Mouse (Mus musculus): ENCODE data around the gene Ddx42. TPM values are rescaled to one million over a fixed set of nuclear protein-coding genes. Genes with fewer than 3 reads are reported as not detected.

Gene Ddx42
- polyA plus RNA-seq, 1 experiment from 2014 or later: 62.9 TPM

DNA sequence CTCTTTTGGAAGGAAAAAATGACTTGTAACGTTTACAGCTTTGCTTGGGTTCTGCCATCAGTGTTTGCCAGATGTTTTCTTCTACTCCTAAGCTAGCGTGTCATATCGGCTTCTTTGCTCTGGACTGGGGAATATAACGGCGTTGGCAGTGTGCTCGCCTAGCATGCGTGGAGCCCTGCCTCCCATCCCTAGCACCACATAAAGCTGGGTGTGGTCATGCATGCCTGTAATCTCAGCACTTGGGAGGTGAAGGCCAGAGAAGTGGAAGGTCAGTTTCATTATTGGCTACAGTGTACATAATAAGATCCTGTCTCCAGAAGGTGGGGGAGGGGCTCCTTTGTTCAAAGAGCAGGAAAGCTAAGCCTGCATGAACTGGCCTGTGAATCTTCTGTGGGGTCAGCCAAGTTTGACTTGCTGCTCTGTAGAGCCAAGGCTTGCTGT lies 58.3 kb downstream of the Ddx42 start:
- no peak for ATAC-seq
- CTCF ChIA-PET: interaction anchor here (1.3 to 2.0 kb wide), 2 partner anchors 11 to 18 kb away, joined by 3 to 9 read pairs; no protein-coding TSS in a partner anchor
- POLR2A ChIA-PET: interaction anchor here (0.6 to 1.0 kb wide), 2 partner anchors 26 to 127 kb away, joined by 3 read pairs; no protein-coding TSS in a partner anchor
- TF ChIP-seq CTCF (IDR thresholded peaks at IDR 0.05): no peak
- peaks cover 3% of the 10 kb centered on the region for H3K27me3 ChIP-seq
- in situ Hi-C loops (cut with MboI; ENCODE audit: low pct_unique_long_range_greater_than_20kb): no loop called here
- no peak for DNase-seq (ENCODE audit: low read depth, low spot score)

- ChIA-PET POLR2A (no interaction called here), CTCF (interaction anchor here (0.8 to 2.0 kb wide), 9 partner anchors 11 to 57 kb away, joined by 3 to 9 read pairs (median 4); no protein-coding TSS in a partner anchor)
- peaks cover 3% of the 10 kb centered on the region for H3K27me3 ChIP-seq
- peak; percentile 89 for TF ChIP-seq CTCF (IDR thresholded peaks at IDR 0.05)
- DNase-seq (ENCODE audit: low read depth, low spot score) (peak; percentile 41), ATAC-seq (no peak)
- in situ Hi-C loops (cut with MboI; ENCODE audit: low pct_unique_long_range_greater_than_20kb): no loop called here
These were observed 59.7 kb downstream of the Ddx42 start, which contains the start of gene Tcam1 for GRCm38 (mm10) chr11:106276454-106276853. Tcam1 (plus strand) TSS chr11:106276672.

GRCm38 (mm10) chr11:106282452-106282851 lies 65.7 kb downstream of the Ddx42 start:
- no peak for TF ChIP-seq CTCF (IDR thresholded peaks at IDR 0.05)
- DNase-seq (ENCODE audit: low read depth, low spot score) (no peak), ATAC-seq (no peak)
- in situ Hi-C loops (cut with MboI; ENCODE audit: low pct_unique_long_range_greater_than_20kb): loop anchor here (5.0 kb wide), 1 partner anchor 45 kb away; no protein-coding TSS in a partner anchor
- ChIA-PET POLR2A (no interaction called here), CTCF (no interaction called here)
- peaks cover 3% of the 10 kb centered on the region for H3K27me3 ChIP-seq

GRCm38 (mm10) chr11:106283371-106283770 lies 66.6 kb downstream of the Ddx42 start:
- CTCF ChIA-PET: interaction anchor here (1.3 kb wide), 1 partner anchor 208 kb away, joined by 3 read pairs; no protein-coding TSS in a partner anchor

DNA sequence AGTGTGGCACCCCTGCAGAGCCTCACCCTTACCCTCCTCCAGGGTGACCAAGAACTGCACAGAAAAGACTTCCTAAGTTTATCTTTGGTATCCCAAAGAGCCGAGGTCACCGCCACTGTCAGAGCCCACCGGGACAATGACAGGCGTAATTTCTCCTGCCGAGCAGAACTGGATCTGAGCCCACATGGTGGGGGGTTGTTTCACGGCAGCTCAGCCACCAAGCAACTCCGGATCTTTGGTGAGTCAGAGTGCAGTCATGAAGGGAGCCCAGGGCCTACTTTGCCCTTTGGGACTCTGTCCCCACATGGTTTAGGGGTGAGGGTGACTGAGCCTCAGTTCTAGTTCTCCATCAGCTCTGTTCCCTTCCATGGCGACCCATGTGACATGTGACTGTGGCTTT lies 67.4 kb downstream of the Ddx42 start:
- DNase-seq (ENCODE audit: low read depth, low spot score) (no peak), ATAC-seq (no peak)
- ChIA-PET CTCF (interaction anchor here (1.3 kb wide), 1 partner anchor 207 kb away, joined by 3 read pairs; no protein-coding TSS in a partner anchor), POLR2A (no interaction called here)
- no peak for TF ChIP-seq CTCF (IDR thresholded peaks at IDR 0.05)
- in situ Hi-C loops (cut with MboI; ENCODE audit: low pct_unique_long_range_greater_than_20kb): loop anchor here (5.0 kb wide), 1 partner anchor 43 kb away; no protein-coding TSS in a partner anchor
- no peaks in the 10 kb centered on the region for H3K27me3 ChIP-seq

More at GRCm38 (mm10) chr11:106283371-106283770, 66.6 kb downstream of the Ddx42 start:
- in situ Hi-C loops (cut with MboI; ENCODE audit: low pct_unique_long_range_greater_than_20kb): loop anchor here (5.0 kb wide), 1 partner anchor 44 kb away; no protein-coding TSS in a partner anchor
- no peak for TF ChIP-seq CTCF (IDR thresholded peaks at IDR 0.05)
- DNase-seq (ENCODE audit: low read depth, low spot score) (no peak), ATAC-seq (no peak)
- H3K27me3 ChIP-seq: no peaks in the 10 kb centered on the region
- POLR2A ChIA-PET: no interaction called here

- ATAC-seq (no peak), DNase-seq (ENCODE audit: low read depth, low spot score) (no peak)
- no peak for TF ChIP-seq CTCF (IDR thresholded peaks at IDR 0.05)
- H3K27me3 ChIP-seq: no peaks in the 10 kb centered on the region
- ChIA-PET POLR2A (interaction anchor here (0.7 kb wide), 1 partner anchor 67 kb away, joined by 3 read pairs; no protein-coding TSS in a partner anchor), CTCF (interaction anchor here (1.4 kb wide), 1 partner anchor 11 kb away, joined by 3 read pairs; no protein-coding TSS in a partner anchor)
- in situ Hi-C loops (cut with MboI; ENCODE audit: low pct_unique_long_range_greater_than_20kb): no loop called here
These were observed 69.5 kb downstream of the Ddx42 start for GRCm38 (mm10) chr11:106286206-106286605.

GRCm38 (mm10) chr11:106286987-106287386 lies 70.3 kb downstream of the Ddx42 start:
- no peak for TF ChIP-seq CTCF (IDR thresholded peaks at IDR 0.05)
- ATAC-seq (no peak), DNase-seq (ENCODE audit: low read depth, low spot score) (no peak)
- CTCF ChIA-PET: no interaction called here
- no peaks in the 10 kb centered on the region for H3K27me3 ChIP-seq
- POLR2A ChIA-PET: no interaction called here
- in situ Hi-C loops (cut with MboI; ENCODE audit: low pct_unique_long_range_greater_than_20kb): no loop called here

GRCm38 (mm10) chr11:106289369-106289768 lies 72.6 kb downstream of the Ddx42 start:
- no peak for TF ChIP-seq CTCF (IDR thresholded peaks at IDR 0.05)
- no peaks in the 10 kb centered on the region for H3K27me3 ChIP-seq
- CTCF ChIA-PET: interaction anchor here (0.9 kb wide), 1 partner anchor 9 kb away, joined by 3 read pairs; no protein-coding TSS in a partner anchor
- DNase-seq (ENCODE audit: low read depth, low spot score) (no peak), ATAC-seq (no peak)
- in situ Hi-C loops (cut with MboI; ENCODE audit: low pct_unique_long_range_greater_than_20kb): no loop called here
- POLR2A ChIA-PET: no interaction called here

DNA sequence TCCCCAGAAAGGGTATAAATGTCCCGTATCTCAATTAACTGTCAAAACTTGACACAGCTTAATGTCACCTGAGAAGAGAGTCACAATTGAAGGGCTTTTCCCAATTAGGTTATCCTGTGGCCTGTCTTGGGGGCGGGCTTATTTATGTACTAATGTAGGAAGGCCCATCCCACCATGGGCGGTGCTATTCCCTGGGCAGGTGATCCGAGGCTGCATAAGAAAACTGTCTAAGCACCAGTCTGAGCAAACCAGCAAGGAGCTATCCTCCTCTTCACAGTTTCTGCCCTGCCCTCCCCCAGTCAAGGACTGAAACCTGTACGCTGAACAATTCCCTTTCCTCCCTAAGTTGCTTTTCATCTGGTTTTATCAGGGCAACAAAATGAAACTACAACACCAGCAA lies 73.7 kb downstream of the Ddx42 start:
- ChIA-PET POLR2A (interaction anchor here (0.6 kb wide), 1 partner anchor 8 kb away, joined by 6 read pairs; no protein-coding TSS in a partner anchor), CTCF (no interaction called here)
- H3K27me3 ChIP-seq: no peaks in the 10 kb centered on the region
- no peak for TF ChIP-seq CTCF (IDR thresholded peaks at IDR 0.05)
- in situ Hi-C loops (cut with MboI; ENCODE audit: low pct_unique_long_range_greater_than_20kb): no loop called here
- DNase-seq (ENCODE audit: low read depth, low spot score) (no peak), ATAC-seq (no peak)

GRCm38 (mm10) chr11:106291861-106292260 lies 75.1 kb downstream of the Ddx42 start:
- H3K27me3 ChIP-seq: no peaks in the 10 kb centered on the region
- ChIA-PET CTCF (interaction anchor here (1.2 to 1.9 kb wide), 2 partner anchors 11 to 35 kb away, joined by 5 to 6 read pairs; partner anchors contain the start of genes Ftsj3 and Psmc5), POLR2A (interaction anchor here (1.5 kb wide), 1 partner anchor 19 kb away, joined by 3 read pairs; the partner anchor contains the start of gene Smarcd2)
- in situ Hi-C loops (cut with MboI; ENCODE audit: low pct_unique_long_range_greater_than_20kb): no loop called here
- no peak for TF ChIP-seq CTCF (IDR thresholded peaks at IDR 0.05)
- no peak for DNase-seq (ENCODE audit: low read depth, low spot score)
- ATAC-seq: no peak

Other genes with a start within 250 kb of the Ddx42 start
- gene Ace, start 249.0 kb upstream of the Ddx42 start, polyA plus RNA-seq (2021): 0.33 TPM
- gene Ace3, start 222.3 kb upstream of the Ddx42 start, polyA plus RNA-seq (2021): not detected
- not detected for gene Kcnh6, start 208.8 kb upstream of the Ddx42 start, polyA plus RNA-seq (2021)
- 52.8 TPM for gene Dcaf7, start 180.1 kb upstream of the Ddx42 start, polyA plus RNA-seq (2021)
- 16.3 TPM for gene Taco1, start 150.9 kb upstream of the Ddx42 start, polyA plus RNA-seq (2021)
- 43.9 TPM for gene Map3k3, start 132.3 kb upstream of the Ddx42 start, polyA plus RNA-seq (2021)
- not detected for gene Gm10840, start 56.1 kb upstream of the Ddx42 start, polyA plus RNA-seq (2021)
- 80.1 TPM for gene Limd2, start 56.1 kb upstream of the Ddx42 start, polyA plus RNA-seq (2021)
- 23.3 TPM for gene Strada, start 14.8 kb upstream of the Ddx42 start, polyA plus RNA-seq (2021)
- 136 TPM for gene Ccdc47, start 582 bp upstream of the Ddx42 start, polyA plus RNA-seq (2021)
- 68.3 TPM for gene Ftsj3, start 39.2 kb downstream of the Ddx42 start, polyA plus RNA-seq (2021)
- gene Psmc5, start 39.2 kb downstream of the Ddx42 start, polyA plus RNA-seq (2021): 181 TPM
- gene Smarcd2, start 56.0 kb downstream of the Ddx42 start, polyA plus RNA-seq (2021): 56.4 TPM
- gene Tcam1, start 59.7 kb downstream of the Ddx42 start, polyA plus RNA-seq (2021): 0.37 TPM
- gene Gh, start 84.9 kb downstream of the Ddx42 start, polyA plus RNA-seq (2021): not detected
- gene Cd79b, start 97.8 kb downstream of the Ddx42 start, polyA plus RNA-seq (2021): 0.06 TPM
- gene Scn4a, start 136.4 kb downstream of the Ddx42 start, polyA plus RNA-seq (2021): 0.08 TPM
- not detected for gene Prr29, start 148.5 kb downstream of the Ddx42 start, polyA plus RNA-seq (2021)
- gene Icam2, start 171.1 kb downstream of the Ddx42 start, polyA plus RNA-seq (2021): not detected

Data from Patski (cell line).